Mouse (Mus musculus): ENCODE measurements around the gene Slc15a4. TPM values are rescaled to one million over a fixed set of nuclear protein-coding genes. Genes with fewer than 3 reads are reported as not detected.

Gene Slc15a4
- total RNA-seq (2015) = 18.2 and 30.1 TPM in 2 replicates
- 35.4 and 90.9 TPM in 2 replicates for total RNA-seq (2017)

- ATAC-seq (replicated peaks; ENCODE audit: poor library complexity) = peak; percentile 76
Measured at GRCm38 (mm10) chr5:127632167-127633145, at the start of gene Slc15a4, which contains the start of gene Glt1d1. TSS of gene Slc15a4 (minus strand) at chr5:127632897. TSS of gene Glt1d1 (plus strand) at chr5:127632262.

GRCm38 (mm10) chr5:127678501-127678900 lies 45.8 kb upstream of the Slc15a4 start:
- no peak for ATAC-seq (replicated peaks; ENCODE audit: poor library complexity)

- no peak for ATAC-seq (replicated peaks; ENCODE audit: poor library complexity)
Measured at GRCm38 (mm10) chr5:127677561-127677960, 44.9 kb upstream of the Slc15a4 start.

GRCm38 (mm10) chr5:127673913-127674312 lies 41.2 kb upstream of the Slc15a4 start:
- ATAC-seq (replicated peaks; ENCODE audit: poor library complexity) = no peak

GRCm38 (mm10) chr5:127660979-127661378 lies 28.3 kb upstream of the Slc15a4 start:
- ATAC-seq (replicated peaks; ENCODE audit: poor library complexity) = no peak

- ATAC-seq (replicated peaks; ENCODE audit: poor library complexity) = no peak
Measured at GRCm38 (mm10) chr5:127660267-127660666, 27.6 kb upstream of the Slc15a4 start.

- ATAC-seq (replicated peaks; ENCODE audit: poor library complexity) = no peak
Measured at GRCm38 (mm10) chr5:127659312-127659711, 26.6 kb upstream of the Slc15a4 start.

GRCm38 (mm10) chr5:127658257-127658656 lies 25.6 kb upstream of the Slc15a4 start:
- ATAC-seq (replicated peaks; ENCODE audit: poor library complexity) = no peak

GRCm38 (mm10) chr5:127649077-127649476 lies 16.4 kb upstream of the Slc15a4 start:
- ATAC-seq (replicated peaks; ENCODE audit: poor library complexity) = peak; percentile 88

GRCm38 (mm10) chr5:127648046-127648445 lies 15.3 kb upstream of the Slc15a4 start:
- peak; percentile 80 for ATAC-seq (replicated peaks; ENCODE audit: poor library complexity)

GRCm38 (mm10) chr5:127641185-127641958 lies 8.7 kb upstream of the Slc15a4 start:
- no peak for ATAC-seq (replicated peaks; ENCODE audit: poor library complexity)

- no peak for ATAC-seq (replicated peaks; ENCODE audit: poor library complexity)
Measured at GRCm38 (mm10) chr5:127640359-127640758, 7.7 kb upstream of the Slc15a4 start.

GRCm38 (mm10) chr5:127639635-127640034 lies 6.9 kb upstream of the Slc15a4 start:
- no peak for ATAC-seq (replicated peaks; ENCODE audit: poor library complexity)

GRCm38 (mm10) chr5:127639067-127639605 lies 6.4 kb upstream of the Slc15a4 start:
- ATAC-seq (replicated peaks; ENCODE audit: poor library complexity) = no peak

- no peak for ATAC-seq (replicated peaks; ENCODE audit: poor library complexity)
Measured at GRCm38 (mm10) chr5:127638177-127638576, 5.5 kb upstream of the Slc15a4 start.

GRCm38 (mm10) chr5:127637622-127638021 lies 4.9 kb upstream of the Slc15a4 start:
- ATAC-seq (replicated peaks; ENCODE audit: poor library complexity) = no peak

GRCm38 (mm10) chr5:127633666-127634065 lies 969 bp upstream of the Slc15a4 start:
- no peak for ATAC-seq (replicated peaks; ENCODE audit: poor library complexity)

GRCm38 (mm10) chr5:127633188-127633587 lies 491 bp upstream of the Slc15a4 start:
- ATAC-seq (replicated peaks; ENCODE audit: poor library complexity) = no peak; the same call in 1 of the 2 replicates

- 0 out of 2 replicates have a peak, but pooled peaks have one; percentile 1 for ATAC-seq (replicated peaks; ENCODE audit: poor library complexity)
Measured at GRCm38 (mm10) chr5:127631671-127632070, 1.0 kb downstream of the Slc15a4 start.

GRCm38 (mm10) chr5:127627242-127627641 lies 5.5 kb downstream of the Slc15a4 start:
- ATAC-seq (replicated peaks; ENCODE audit: poor library complexity) = no peak
